Mouse (Mus musculus): ENCODE data around the gene Trex1. TPM values are rescaled to one million over a fixed set of nuclear protein-coding genes. Genes with fewer than 3 reads are reported as not detected.

Trex1 gene
- total RNA-seq, 2 experiments from 2014 or later, result 15.6 to 17.2 TPM

GRCm38 (mm10) chr9:109051011-109051501, 8.5 kb downstream of the Trex1 start:
- DNase-seq, result no peak

- no peak for DNase-seq
Observed at GRCm38 (mm10) chr9:109050674-109050997, 8.9 kb downstream of the Trex1 start.

- DNase-seq, result no peak
Observed at GRCm38 (mm10) chr9:109049996-109050673, 9.4 kb downstream of the Trex1 start.

- DNase-seq, result no peak
Observed at GRCm38 (mm10) chr9:109049316-109049715, 10.2 kb downstream of the Trex1 start.

- DNase-seq, result no peak
Observed at GRCm38 (mm10) chr9:109046306-109046705, 13.2 kb downstream of the Trex1 start.

GRCm38 (mm10) chr9:109041351-109041750, 18.2 kb downstream of the Trex1 start:
- no peak for DNase-seq

GRCm38 (mm10) chr9:109040906-109041305, 18.6 kb downstream of the Trex1 start:
- DNase-seq, result no peak

- no peak for DNase-seq
Observed at GRCm38 (mm10) chr9:109040216-109040615, 19.3 kb downstream of the Trex1 start.

- DNase-seq, result no peak
Observed at GRCm38 (mm10) chr9:109039681-109040080, 19.9 kb downstream of the Trex1 start.

- no peak for DNase-seq
Observed at GRCm38 (mm10) chr9:109038901-109039364, 20.6 kb downstream of the Trex1 start.

- no peak for DNase-seq
Observed at GRCm38 (mm10) chr9:109038086-109038895, 21.2 kb downstream of the Trex1 start, which contains the start of gene Shisa5. TSS of gene Shisa5 (plus strand) at chr9:109038565.

- DNase-seq, result no peak
Observed at GRCm38 (mm10) chr9:109032435-109032834, 27.1 kb downstream of the Trex1 start.

GRCm38 (mm10) chr9:109031686-109032085, 27.8 kb downstream of the Trex1 start:
- DNase-seq, result no peak

GRCm38 (mm10) chr9:109031001-109031400, 28.5 kb downstream of the Trex1 start:
- no peak for DNase-seq

GRCm38 (mm10) chr9:109030312-109030711, 29.2 kb downstream of the Trex1 start:
- no peak for DNase-seq

- no peak for DNase-seq
Observed at GRCm38 (mm10) chr9:109028919-109029318, 30.6 kb downstream of the Trex1 start.

- no peak for DNase-seq
Observed at GRCm38 (mm10) chr9:109028421-109028820, 31.1 kb downstream of the Trex1 start.

- DNase-seq, result no peak
Observed at GRCm38 (mm10) chr9:109027521-109027920, 32.0 kb downstream of the Trex1 start.

GRCm38 (mm10) chr9:109022866-109023685, 36.5 kb downstream of the Trex1 start:
- no peak for DNase-seq

- no peak for DNase-seq
Observed at GRCm38 (mm10) chr9:109021428-109021827, 38.1 kb downstream of the Trex1 start.

GRCm38 (mm10) chr9:109016973-109017604, 42.4 kb downstream of the Trex1 start:
- no peak for DNase-seq

- DNase-seq, result no peak
Observed at GRCm38 (mm10) chr9:109015397-109015796, 44.1 kb downstream of the Trex1 start.
